Mouse (Mus musculus): ENCODE results near the gene Prune2. TPM values are rescaled to one million over a fixed set of nuclear protein-coding genes. Genes with fewer than 3 reads are reported as not detected.
A peak's percentile ranks its signal among the peaks of the same experiment; 100 is the strongest.

Gene Prune2
- polyA plus RNA-seq, 1 experiment from 2014 or later: 1.1 TPM

DNA sequence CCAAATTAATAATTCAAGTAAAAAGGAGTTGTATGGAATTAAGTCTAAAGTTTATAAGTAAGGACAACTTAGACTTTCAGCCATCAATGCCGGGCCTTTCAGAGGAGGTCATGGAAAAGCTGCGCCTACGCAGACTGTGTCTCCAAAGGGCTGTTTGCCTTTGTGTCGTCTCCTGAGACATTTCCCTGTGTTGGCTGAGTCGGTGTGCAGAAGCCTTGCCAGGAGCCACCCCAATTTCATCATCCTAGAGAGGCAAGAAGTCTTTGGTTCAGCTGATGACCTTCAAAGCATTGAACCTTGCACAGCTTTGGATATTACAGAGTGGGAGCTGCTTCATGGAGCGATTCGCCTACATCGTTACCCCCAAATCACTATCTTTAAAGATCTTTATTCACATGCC, 270.2 kb downstream of the Prune2 start:
- Histone ChIP-seq H3K27me3 (ENCODE audit: control insufficient read depth, insufficient read depth, low read depth, low read length) (no peaks in the 10 kb centered on the region), H3K9ac (ENCODE audit: low read length) (no peak overlapping the region), H3K27ac (ENCODE audit: low read length) (no peak overlapping the region), H3K4me2 (ENCODE audit: low read depth, low read length) (no peak overlapping the region), H3K4me3 (ENCODE audit: low read length) (no peak overlapping the region), H3K36me3 (ENCODE audit: control insufficient read depth, insufficient read depth, low read length) (no peaks in the 10 kb centered on the region), H3K9me3 (ENCODE audit: control insufficient read depth, low read length) (no peaks in the 10 kb centered on the region; the same call in 1 of the 2 replicates), H3K4me1 (replicated peaks; ENCODE audit: control insufficient read depth, insufficient read depth, low read length) (no peaks in the 10 kb centered on the region)
- 82% methylated on average over 8 of the region's 8 CpGs for WGBS
- no peak for ATAC-seq (ENCODE audit: low read depth)

DNA sequence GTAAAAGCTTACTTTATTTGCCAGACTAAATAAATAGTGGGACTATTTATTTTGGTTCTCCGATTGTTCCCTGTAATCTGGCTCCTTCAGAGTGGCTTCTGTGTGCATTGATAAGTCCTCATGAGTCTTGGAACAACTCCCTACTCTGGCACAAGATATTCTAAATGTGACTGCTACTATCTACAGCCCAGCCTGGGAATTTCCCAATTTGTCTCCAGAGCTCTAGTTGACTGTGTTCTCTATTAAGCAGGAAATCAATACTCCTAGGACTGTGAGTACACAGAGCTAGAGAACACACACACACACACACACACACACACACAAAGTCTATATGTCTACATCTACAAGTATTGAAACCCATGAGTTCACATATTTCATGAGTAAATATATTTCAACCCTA, 274.1 kb downstream of the Prune2 start:
- no peaks in the 10 kb centered on the region for H3K4me1 ChIP-seq (replicated peaks; ENCODE audit: control insufficient read depth, insufficient read depth, low read length)
- ATAC-seq (ENCODE audit: low read depth): no peak
- no peak overlapping the region for H3K9ac ChIP-seq (ENCODE audit: low read length)
- no peaks in the 10 kb centered on the region; the same call in 1 of the 2 replicates for H3K9me3 ChIP-seq (ENCODE audit: control insufficient read depth, low read length)
- no peaks in the 10 kb centered on the region for H3K27me3 ChIP-seq (ENCODE audit: control insufficient read depth, insufficient read depth, low read depth, low read length)
- H3K4me2 ChIP-seq (ENCODE audit: low read depth, low read length): no peak overlapping the region
- no peak overlapping the region for H3K4me3 ChIP-seq (ENCODE audit: low read length)
- H3K36me3 ChIP-seq (ENCODE audit: control insufficient read depth, insufficient read depth, low read length): no peaks in the 10 kb centered on the region
- WGBS: 40% methylated on average over 1 of the region's 1 CpGs
- no peak overlapping the region for H3K27ac ChIP-seq (ENCODE audit: low read length)

DNA sequence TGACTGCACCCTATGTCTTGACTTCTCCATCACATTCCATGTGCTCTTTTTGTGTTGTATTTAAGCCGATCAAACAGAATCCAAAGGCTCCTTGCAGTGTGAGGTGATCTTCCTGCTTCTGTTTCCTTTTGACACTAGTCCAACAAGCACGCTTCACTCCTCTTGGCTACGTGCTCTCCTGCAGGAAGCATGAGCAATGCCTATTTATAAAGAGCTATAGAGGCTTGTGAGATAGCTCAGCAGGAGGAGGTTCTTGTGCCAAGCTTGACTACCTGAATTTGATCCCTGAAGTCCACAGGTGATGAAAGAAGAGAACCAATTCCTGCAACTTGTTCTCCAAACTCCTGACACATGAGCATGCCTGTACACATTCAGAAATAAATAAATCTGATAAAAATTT, 282.6 kb downstream of the Prune2 start:
- H3K27ac ChIP-seq (ENCODE audit: low read length): no peak overlapping the region
- H3K4me2 ChIP-seq (ENCODE audit: low read depth, low read length): no peak overlapping the region
- ATAC-seq (ENCODE audit: low read depth): 0 out of 2 replicates have a peak, but pooled peaks have one; percentile 28
- H3K36me3 ChIP-seq (ENCODE audit: control insufficient read depth, insufficient read depth, low read length): no peaks in the 10 kb centered on the region
- H3K9ac ChIP-seq (ENCODE audit: low read length): no peak overlapping the region
- no peak overlapping the region for H3K4me3 ChIP-seq (ENCODE audit: low read length)
- WGBS: 70% methylated on average over 3 of the region's 3 CpGs
- H3K9me3 ChIP-seq (ENCODE audit: control insufficient read depth, low read length): no peaks in the 10 kb centered on the region
- H3K27me3 ChIP-seq (ENCODE audit: control insufficient read depth, insufficient read depth, low read depth, low read length): no peaks in the 10 kb centered on the region
- no peaks in the 10 kb centered on the region for H3K4me1 ChIP-seq (replicated peaks; ENCODE audit: control insufficient read depth, insufficient read depth, low read length)

DNA sequence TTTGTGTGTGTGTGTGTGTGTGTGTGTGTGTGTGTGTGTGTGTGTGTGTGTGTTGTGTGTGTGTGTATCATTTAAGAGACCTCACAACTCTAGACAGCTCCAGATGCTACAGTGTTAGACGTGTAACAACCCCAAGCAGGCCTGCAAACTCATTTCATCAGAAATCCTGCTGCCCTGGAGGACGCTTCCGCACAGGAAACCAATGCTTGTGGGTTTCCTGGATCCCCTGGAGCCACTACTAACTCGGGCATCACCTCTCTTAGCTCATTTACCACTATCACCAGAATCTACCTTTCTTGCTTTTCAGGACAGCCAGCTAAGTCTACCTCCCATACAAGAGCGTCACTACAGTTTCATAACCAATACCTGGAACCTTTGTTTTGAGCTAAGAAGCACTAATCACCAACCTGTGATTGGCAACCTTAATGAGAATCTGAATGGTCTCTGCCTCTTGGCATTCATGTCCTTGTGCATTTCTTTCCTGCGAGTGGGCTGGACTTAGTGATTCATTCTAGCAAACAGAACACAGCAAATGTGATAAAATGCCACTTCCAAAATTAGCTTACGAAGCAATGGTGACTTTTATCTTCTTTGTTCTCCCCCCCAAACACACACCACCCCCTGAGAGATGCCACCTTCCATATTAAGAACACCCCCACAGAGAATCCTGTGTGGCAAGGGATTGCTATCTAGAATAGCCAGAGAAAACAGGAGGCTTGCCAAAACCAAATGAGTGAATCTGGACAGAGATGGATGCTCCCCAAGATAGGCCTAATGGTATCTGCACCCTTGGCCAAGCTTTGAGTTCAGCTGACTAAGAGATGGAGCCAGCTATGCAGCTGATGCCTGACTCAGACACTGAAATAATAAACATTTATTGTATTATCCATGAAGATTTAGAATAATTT, 284.5 kb downstream of the Prune2 start:
- H3K4me2 ChIP-seq (ENCODE audit: low read depth, low read length): no peak overlapping the region
- 81% methylated on average over 7 of the region's 7 CpGs for WGBS
- no peak overlapping the region for H3K4me3 ChIP-seq (ENCODE audit: low read length)
- H3K9ac ChIP-seq (ENCODE audit: low read length): no peak overlapping the region
- ATAC-seq (ENCODE audit: low read depth): no peak
- no peaks in the 10 kb centered on the region for H3K36me3 ChIP-seq (ENCODE audit: control insufficient read depth, insufficient read depth, low read length)
- H3K4me1 ChIP-seq (replicated peaks; ENCODE audit: control insufficient read depth, insufficient read depth, low read length): no peaks in the 10 kb centered on the region
- H3K27ac ChIP-seq (ENCODE audit: low read length): no peak overlapping the region
- no peaks in the 10 kb centered on the region for H3K9me3 ChIP-seq (ENCODE audit: control insufficient read depth, low read length)
- H3K27me3 ChIP-seq (ENCODE audit: control insufficient read depth, insufficient read depth, low read depth, low read length): no peaks in the 10 kb centered on the region

DNA sequence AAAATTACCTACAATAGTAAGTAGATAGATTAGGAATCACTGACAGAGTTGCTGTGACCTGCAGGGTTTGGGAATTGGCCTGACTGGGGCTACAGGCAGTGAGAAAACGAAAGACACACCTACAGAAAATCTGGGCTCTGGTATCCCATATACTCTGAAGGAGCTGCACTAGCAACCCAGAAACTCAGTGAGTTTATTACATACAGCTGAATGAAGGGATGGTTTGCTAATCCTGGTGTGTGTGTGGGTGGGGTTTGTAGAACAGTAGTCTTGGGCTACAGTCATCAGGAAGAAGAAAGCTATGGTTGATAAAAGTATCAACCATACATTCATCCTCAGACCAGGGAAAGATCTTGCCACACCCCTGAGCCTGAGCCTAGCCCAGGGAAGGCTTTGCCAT, 285.3 kb downstream of the Prune2 start:
- ATAC-seq (ENCODE audit: low read depth): no peak
- no peak overlapping the region for H3K27ac ChIP-seq (ENCODE audit: low read length)
- H3K4me1 ChIP-seq (replicated peaks; ENCODE audit: control insufficient read depth, insufficient read depth, low read length): no peaks in the 10 kb centered on the region
- H3K4me2 ChIP-seq (ENCODE audit: low read depth, low read length): no peak overlapping the region
- H3K4me3 ChIP-seq (ENCODE audit: low read length): no peak overlapping the region
- no peak overlapping the region for H3K9ac ChIP-seq (ENCODE audit: low read length)
- no peaks in the 10 kb centered on the region for H3K9me3 ChIP-seq (ENCODE audit: control insufficient read depth, low read length)
- H3K36me3 ChIP-seq (ENCODE audit: control insufficient read depth, insufficient read depth, low read length): no peaks in the 10 kb centered on the region
- WGBS: 62% methylated on average over 1 of the region's 1 CpGs
- H3K27me3 ChIP-seq (ENCODE audit: control insufficient read depth, insufficient read depth, low read depth, low read length): no peaks in the 10 kb centered on the region

DNA sequence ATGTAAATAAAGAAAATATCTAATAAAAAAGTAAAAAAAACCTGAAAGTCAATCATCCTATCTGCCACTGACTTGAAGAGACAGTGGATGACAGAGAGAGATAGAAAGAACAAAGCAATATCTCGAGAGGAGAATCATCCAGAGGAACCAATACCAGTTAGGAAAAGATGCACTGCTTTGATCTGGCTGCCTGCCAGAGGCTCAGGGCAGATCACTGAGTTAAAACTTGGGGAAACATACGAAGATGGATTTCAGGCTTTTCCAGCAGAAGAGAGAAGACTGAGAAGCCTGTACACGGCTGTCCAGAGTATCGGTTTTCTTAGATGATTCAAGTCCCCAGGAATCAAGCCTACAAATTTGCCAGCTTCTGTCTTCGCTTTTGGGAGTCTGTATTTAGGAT, 287.0 kb downstream of the Prune2 start:
- no peaks in the 10 kb centered on the region for H3K9me3 ChIP-seq (ENCODE audit: control insufficient read depth, low read length)
- no peak overlapping the region for H3K4me3 ChIP-seq (ENCODE audit: low read length)
- ATAC-seq (ENCODE audit: low read depth): no peak
- H3K27ac ChIP-seq (ENCODE audit: low read length): no peak overlapping the region
- H3K36me3 ChIP-seq (ENCODE audit: control insufficient read depth, insufficient read depth, low read length): no peaks in the 10 kb centered on the region
- H3K4me2 ChIP-seq (ENCODE audit: low read depth, low read length): no peak overlapping the region
- 66% methylated on average over 5 of the region's 5 CpGs for WGBS
- H3K27me3 ChIP-seq (ENCODE audit: control insufficient read depth, insufficient read depth, low read depth, low read length): no peaks in the 10 kb centered on the region
- H3K9ac ChIP-seq (ENCODE audit: low read length): no peak overlapping the region
- H3K4me1 ChIP-seq (replicated peaks; ENCODE audit: control insufficient read depth, insufficient read depth, low read length): no peaks in the 10 kb centered on the region

DNA sequence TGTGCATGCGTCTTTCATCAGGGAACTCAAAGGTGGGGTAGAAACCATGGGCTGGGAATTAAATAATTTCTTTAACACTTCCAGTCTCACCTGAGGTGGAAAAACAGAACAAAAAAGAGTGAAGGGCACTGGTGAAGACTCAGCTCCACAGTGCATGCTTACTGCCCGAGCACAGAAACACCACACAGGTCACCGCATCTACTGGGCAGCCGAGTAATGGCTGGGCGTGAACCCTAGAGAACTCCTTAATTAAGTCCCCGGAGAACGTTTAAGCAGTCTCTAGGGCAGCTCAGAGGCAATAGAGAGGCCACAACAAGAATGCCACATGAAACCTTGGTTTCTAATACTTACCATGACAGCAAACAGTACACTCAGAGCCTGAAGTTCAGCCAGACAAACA, 288.6 kb downstream of the Prune2 start:
- WGBS: 75% methylated on average over 7 of the region's 7 CpGs

DNA sequence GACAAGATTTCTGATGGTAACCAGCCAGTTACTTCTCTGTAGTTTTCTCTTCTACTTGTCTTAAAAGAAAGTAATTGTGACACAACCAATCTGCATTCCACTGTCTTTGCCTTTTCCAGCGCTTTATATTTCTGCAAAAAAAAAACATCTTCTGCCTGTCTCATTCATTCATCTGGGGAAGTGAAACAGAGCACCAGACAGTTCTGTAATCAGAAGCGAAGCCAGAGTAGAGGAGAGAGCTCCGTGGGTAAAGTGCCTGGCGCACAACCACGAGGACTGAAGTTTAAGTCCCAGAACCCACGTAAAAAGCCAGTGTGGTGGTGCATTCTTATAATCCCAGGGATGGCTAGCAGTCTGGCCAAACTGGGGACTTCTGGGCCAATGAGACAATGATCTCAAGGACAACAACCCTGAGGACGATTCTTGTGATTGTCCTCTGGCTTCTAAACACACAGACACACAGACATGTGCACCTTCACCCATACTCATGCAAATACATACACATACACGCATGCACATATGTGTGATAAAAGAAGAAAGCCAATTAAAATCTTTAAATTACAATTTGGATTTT, 291.5 kb downstream of the Prune2 start:
- H3K4me2 ChIP-seq (ENCODE audit: low read depth, low read length): no peak overlapping the region
- no peak for ATAC-seq (ENCODE audit: low read depth)
- H3K4me1 ChIP-seq (replicated peaks; ENCODE audit: control insufficient read depth, insufficient read depth, low read length): no peaks in the 10 kb centered on the region
- no peaks in the 10 kb centered on the region for H3K27me3 ChIP-seq (ENCODE audit: control insufficient read depth, insufficient read depth, low read depth, low read length)
- no peak overlapping the region for H3K9ac ChIP-seq (ENCODE audit: low read length)
- H3K4me3 ChIP-seq (ENCODE audit: low read length): no peak overlapping the region
- no peaks in the 10 kb centered on the region for H3K9me3 ChIP-seq (ENCODE audit: control insufficient read depth, low read length)
- H3K27ac ChIP-seq (ENCODE audit: low read length): no peak overlapping the region
- WGBS: 76% methylated on average over 8 of the region's 8 CpGs
- H3K36me3 ChIP-seq (ENCODE audit: control insufficient read depth, insufficient read depth, low read length): no peaks in the 10 kb centered on the region

More for the DNA sequence above, 288.6 kb downstream of the Prune2 start:
- H3K4me3 ChIP-seq (ENCODE audit: low read length): no peak overlapping the region
- ATAC-seq (ENCODE audit: low read depth): no peak
- no peaks in the 10 kb centered on the region for H3K4me1 ChIP-seq (replicated peaks; ENCODE audit: control insufficient read depth, insufficient read depth, low read length)
- no peaks in the 10 kb centered on the region for H3K27me3 ChIP-seq (ENCODE audit: control insufficient read depth, insufficient read depth, low read depth, low read length)
- H3K9ac ChIP-seq (ENCODE audit: low read length): no peak overlapping the region
- H3K36me3 ChIP-seq (ENCODE audit: control insufficient read depth, insufficient read depth, low read length): no peaks in the 10 kb centered on the region
- H3K27ac ChIP-seq (ENCODE audit: low read length): no peak overlapping the region
- no peak overlapping the region for H3K4me2 ChIP-seq (ENCODE audit: low read depth, low read length)
- no peaks in the 10 kb centered on the region for H3K9me3 ChIP-seq (ENCODE audit: control insufficient read depth, low read length)

GRCm38 (mm10) chr19:17249691-17250090, 293.8 kb downstream of the Prune2 start:
- Histone ChIP-seq H3K4me1 (replicated peaks; ENCODE audit: control insufficient read depth, insufficient read depth, low read length) (no peaks in the 10 kb centered on the region), H3K4me3 (ENCODE audit: low read length) (no peak overlapping the region), H3K27ac (ENCODE audit: low read length) (no peak overlapping the region), H3K36me3 (ENCODE audit: control insufficient read depth, insufficient read depth, low read length) (no peaks in the 10 kb centered on the region), H3K9me3 (ENCODE audit: control insufficient read depth, low read length) (no peaks in the 10 kb centered on the region), H3K9ac (ENCODE audit: low read length) (no peak overlapping the region), H3K4me2 (ENCODE audit: low read depth, low read length) (no peak overlapping the region), H3K27me3 (ENCODE audit: control insufficient read depth, insufficient read depth, low read depth, low read length) (no peaks in the 10 kb centered on the region)
- 72% methylated on average over 9 of the region's 9 CpGs for whole genome bisulfite sequencing
- ATAC-seq (ENCODE audit: low read depth): no peak

Measured in lung, embryonic 16.5 days (tissue).